Mouse (Mus musculus): ENCODE data around the gene Immp2l. TPM values are rescaled to one million over a fixed set of nuclear protein-coding genes. Genes with fewer than 3 reads are reported as not detected.
"Not testable (repeated sequence)": the region's sequence is repeated elsewhere in the genome, so short reads cannot be mapped to it uniquely, and the experiment has no call there.

The Immp2l gene
- polyA plus RNA-seq, 1 experiment = 2.8 TPM

- Histone ChIP-seq H3K4me1 (ENCODE audit: control insufficient read depth, insufficient read depth, insufficient read length, low read length) (no peaks in the 10 kb centered on the region), H3K27me3 (ENCODE audit: control insufficient read depth, insufficient read depth, low read length) (no peaks in the 10 kb centered on the region), H3K27ac (ENCODE audit: insufficient read depth, low read depth, low read length) (no peak overlapping the region), H3K4me3 (ENCODE audit: low read depth, low read length) (no peak overlapping the region), H3K36me3 (ENCODE audit: control insufficient read depth, insufficient read depth, low read length) (no peaks in the 10 kb centered on the region)
- no peak for TF ChIP-seq POLR2A (IDR thresholded peaks at IDR 0.05; ENCODE audit: low read depth, low read length)
- TF ChIP-seq CTCF (IDR thresholded peaks at IDR 0.05; ENCODE audit: extremely low read depth, insufficient read length, insufficient replicate concordance, low read depth, low read length) = no peak
- 83% methylated on average over 3 of the region's 3 CpGs for WGBS
Measured at GRCm38 (mm10) chr12:41742887-41743286, 719.0 kb downstream of the Immp2l start.

GRCm38 (mm10) chr12:41763396-41763795, 739.5 kb downstream of the Immp2l start:
- 64% methylated on average over 3 of the region's 3 CpGs for WGBS
- Histone ChIP-seq H3K36me3 (ENCODE audit: control insufficient read depth, insufficient read depth, low read length) (no peaks in the 10 kb centered on the region), H3K4me1 (ENCODE audit: control insufficient read depth, insufficient read depth, insufficient read length, low read length) (no peaks in the 10 kb centered on the region), H3K4me3 (ENCODE audit: low read depth, low read length) (no peak overlapping the region), H3K27me3 (ENCODE audit: control insufficient read depth, insufficient read depth, low read length) (no peaks in the 10 kb centered on the region), H3K27ac (ENCODE audit: insufficient read depth, low read depth, low read length) (no peak overlapping the region)
- TF ChIP-seq POLR2A (IDR thresholded peaks at IDR 0.05; ENCODE audit: low read depth, low read length) = no peak
- TF ChIP-seq CTCF (IDR thresholded peaks at IDR 0.05; ENCODE audit: extremely low read depth, insufficient read length, insufficient replicate concordance, low read depth, low read length) = no peak

DNA sequence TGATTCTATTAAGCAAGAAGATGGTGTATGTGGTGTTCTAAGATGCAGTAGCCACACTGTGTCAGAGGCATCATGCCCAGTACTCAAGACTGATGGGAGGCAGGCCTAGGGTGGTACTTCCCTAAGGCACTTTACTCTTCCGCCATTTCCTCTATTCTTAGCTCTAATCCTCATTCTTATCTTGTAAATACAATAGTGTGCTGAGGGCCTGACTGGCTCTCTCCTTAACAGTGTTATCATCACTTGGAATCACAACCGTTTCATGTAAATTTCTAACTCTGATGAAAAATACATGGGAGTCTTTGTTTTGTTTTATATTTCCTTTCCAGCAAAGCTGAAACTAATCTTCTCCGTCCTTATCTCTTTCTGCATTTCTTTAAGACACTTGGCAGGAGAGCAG, 750.1 kb downstream of the Immp2l start:
- no peaks in the 10 kb centered on the region for H3K36me3 ChIP-seq (ENCODE audit: control insufficient read depth, insufficient read depth, low read length)
- TF ChIP-seq CTCF (IDR thresholded peaks at IDR 0.05; ENCODE audit: extremely low read depth, insufficient read length, insufficient replicate concordance, low read depth, low read length) = no peak
- no peak for TF ChIP-seq POLR2A (IDR thresholded peaks at IDR 0.05; ENCODE audit: low read depth, low read length)
- no peak overlapping the region for H3K4me3 ChIP-seq (ENCODE audit: low read depth, low read length)
- no peaks in the 10 kb centered on the region for H3K4me1 ChIP-seq (ENCODE audit: control insufficient read depth, insufficient read depth, insufficient read length, low read length)
- 65% methylated on average over 3 of the region's 3 CpGs for WGBS
- H3K27ac ChIP-seq (ENCODE audit: insufficient read depth, low read depth, low read length) = no peak overlapping the region
- no peaks in the 10 kb centered on the region for H3K27me3 ChIP-seq (ENCODE audit: control insufficient read depth, insufficient read depth, low read length)

GRCm38 (mm10) chr12:41774623-41775323, 750.9 kb downstream of the Immp2l start:
- WGBS = 95% methylated on average over 5 of the region's 5 CpGs
- no peaks in the 10 kb centered on the region for H3K27me3 ChIP-seq (ENCODE audit: control insufficient read depth, insufficient read depth, low read length)
- H3K4me3 ChIP-seq (ENCODE audit: low read depth, low read length) = no peak overlapping the region
- H3K36me3 ChIP-seq (ENCODE audit: control insufficient read depth, insufficient read depth, low read length) = no peaks in the 10 kb centered on the region
- H3K27ac ChIP-seq (ENCODE audit: insufficient read depth, low read depth, low read length) = no peak overlapping the region
- H3K4me1 ChIP-seq (ENCODE audit: control insufficient read depth, insufficient read depth, insufficient read length, low read length) = no peaks in the 10 kb centered on the region
- TF ChIP-seq CTCF (IDR thresholded peaks at IDR 0.05; ENCODE audit: extremely low read depth, insufficient read length, insufficient replicate concordance, low read depth, low read length) (no peak), POLR2A (IDR thresholded peaks at IDR 0.05; ENCODE audit: low read depth, low read length) (no peak)

- H3K36me3 ChIP-seq (ENCODE audit: control insufficient read depth, insufficient read depth, low read length); H3K4me3 ChIP-seq (ENCODE audit: low read depth, low read length); H3K4me1 ChIP-seq (ENCODE audit: control insufficient read depth, insufficient read depth, insufficient read length, low read length); H3K27ac ChIP-seq (ENCODE audit: insufficient read depth, low read depth, low read length); H3K27me3 ChIP-seq (ENCODE audit: control insufficient read depth, insufficient read depth, low read length): not testable (repeated sequence)
- no CpG with 5 or more reads among the region's 4 CpGs for WGBS
Measured at GRCm38 (mm10) chr12:41777762-41778161, 753.9 kb downstream of the Immp2l start.

DNA sequence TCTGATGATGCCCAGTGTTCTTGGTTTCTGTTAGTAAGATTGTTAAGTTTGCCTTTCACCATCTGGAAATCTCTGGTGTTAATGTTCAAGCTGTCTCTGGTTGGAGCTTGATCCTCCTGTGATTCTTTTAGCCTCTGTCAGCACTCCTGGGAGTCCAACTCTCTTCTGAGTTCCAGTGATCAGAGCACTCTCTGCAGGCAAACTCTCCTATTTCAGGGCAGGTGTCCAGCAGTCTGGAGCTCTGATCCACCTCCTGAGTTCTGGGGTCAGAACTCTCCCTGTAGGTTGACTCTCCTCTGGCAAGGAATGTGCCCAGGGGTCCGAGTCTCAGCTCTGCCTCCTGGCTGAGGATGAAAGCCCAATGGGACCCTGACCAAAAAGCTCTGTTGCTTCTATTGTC, 769.8 kb downstream of the Immp2l start:
- H3K4me1 ChIP-seq (ENCODE audit: control insufficient read depth, insufficient read depth, insufficient read length, low read length); H3K27me3 ChIP-seq (ENCODE audit: control insufficient read depth, insufficient read depth, low read length); H3K27ac ChIP-seq (ENCODE audit: insufficient read depth, low read depth, low read length); H3K4me3 ChIP-seq (ENCODE audit: low read depth, low read length); H3K36me3 ChIP-seq (ENCODE audit: control insufficient read depth, insufficient read depth, low read length): not testable (repeated sequence)
- 90% methylated on average over 1 of the region's 1 CpGs for WGBS

- 91% methylated on average over 6 of the region's 6 CpGs for WGBS
- H3K27me3 ChIP-seq (ENCODE audit: control insufficient read depth, insufficient read depth, low read length) = no peaks in the 10 kb centered on the region
- H3K27ac ChIP-seq (ENCODE audit: insufficient read depth, low read depth, low read length) = no peak overlapping the region
- H3K4me3 ChIP-seq (ENCODE audit: low read depth, low read length) = no peak overlapping the region
- no peaks in the 10 kb centered on the region for H3K36me3 ChIP-seq (ENCODE audit: control insufficient read depth, insufficient read depth, low read length)
- no peaks in the 10 kb centered on the region for H3K4me1 ChIP-seq (ENCODE audit: control insufficient read depth, insufficient read depth, insufficient read length, low read length)
- TF ChIP-seq POLR2A (IDR thresholded peaks at IDR 0.05; ENCODE audit: low read depth, low read length) = no peak
- no peak for TF ChIP-seq CTCF (IDR thresholded peaks at IDR 0.05; ENCODE audit: extremely low read depth, insufficient read length, insufficient replicate concordance, low read depth, low read length)
Measured at GRCm38 (mm10) chr12:41829517-41829916, 805.6 kb downstream of the Immp2l start.

GRCm38 (mm10) chr12:41831731-41832130, 807.8 kb downstream of the Immp2l start:
- 85% methylated on average over 7 of the region's 7 CpGs for WGBS
- no peak overlapping the region for H3K4me3 ChIP-seq (ENCODE audit: low read depth, low read length)
- H3K27me3 ChIP-seq (ENCODE audit: control insufficient read depth, insufficient read depth, low read length) = no peaks in the 10 kb centered on the region
- no peaks in the 10 kb centered on the region for H3K4me1 ChIP-seq (ENCODE audit: control insufficient read depth, insufficient read depth, insufficient read length, low read length)
- TF ChIP-seq CTCF (IDR thresholded peaks at IDR 0.05; ENCODE audit: extremely low read depth, insufficient read length, insufficient replicate concordance, low read depth, low read length) = no peak
- TF ChIP-seq POLR2A (IDR thresholded peaks at IDR 0.05; ENCODE audit: low read depth, low read length) = no peak
- H3K36me3 ChIP-seq (ENCODE audit: control insufficient read depth, insufficient read depth, low read length) = no peaks in the 10 kb centered on the region
- no peak overlapping the region for H3K27ac ChIP-seq (ENCODE audit: insufficient read depth, low read depth, low read length)

Data from small intestine, adult 2 months (tissue).